Mouse (Mus musculus) MEL (cell line): ENCODE data around the gene Cldn13. TPM values are rescaled to one million over a fixed set of nuclear protein-coding genes. Genes with fewer than 3 reads are reported as not detected.

Source experiments
- DNase-seq: peaks from one replicate; pipeline ENCODE4 v3.0.0; 2011; ENCODE audit warnings: low read depth, low spot score
- H3K27ac ChIP-seq: 2 replicates; pipeline ENCODE4 v1.5.1; 2012; ENCODE audit warnings: low read depth, mild to moderate bottlenecking, control low read depth, low read length, moderate library complexity; ENCODE audit not compliant: control insufficient read depth
- H3K27me3 ChIP-seq, 2 experiments: fragments of 150-350 bp in 1 of 2; sonication (generic) in 1 of 2; 2 replicates each; pipeline ENCODE4 v1.6.1; 2012; ENCODE audit warnings: low read length in 2 of 2, mild to moderate bottlenecking in 2 of 2, improper control_type of control experiment in 1 of 2, moderate library complexity in 1 of 2; ENCODE audit not compliant: insufficient read depth in 2 of 2, control insufficient read depth in 1 of 2
- H3K36me3 ChIP-seq, 2 experiments: 2 replicates each; pipeline ENCODE4 v1.6.1; 2012 to 2014; ENCODE audit warnings: low read length in 2 of 2, improper control_type of control experiment in 1 of 2, inconsistent platforms in 1 of 2, mild to moderate bottlenecking in 1 of 2; ENCODE audit not compliant: insufficient read depth in 2 of 2, control insufficient read depth in 1 of 2
- H3K4me1 ChIP-seq, 2 experiments: fragments of 150-350 bp in 1 of 2; sonication (generic) in 1 of 2; 2 replicates each; pipeline ENCODE4 v1.6.1; 2012; ENCODE audit warnings: low read length in 2 of 2, improper control_type of control experiment in 1 of 2, mild to moderate bottlenecking in 1 of 2; ENCODE audit not compliant: insufficient read depth in 2 of 2, control insufficient read depth in 1 of 2
- H3K4me3 ChIP-seq, 2 experiments: fragments of 150-350 bp in 1 of 2; sonication (generic) in 1 of 2; 2 replicates each; pipeline ENCODE4 v1.5.1; 2012; ENCODE audit warnings: low read depth in 2 of 2, low read length in 2 of 2, mild to moderate bottlenecking in 2 of 2, moderate library complexity in 2 of 2, control low read depth in 1 of 2, improper control_type of control experiment in 1 of 2; ENCODE audit not compliant: control insufficient read depth in 1 of 2, insufficient read depth in 1 of 2
- H3K79me2 ChIP-seq: 2 replicates; pipeline ENCODE4 v1.6.1; 2012; ENCODE audit warnings: mild to moderate bottlenecking, low read length, moderate library complexity; ENCODE audit not compliant: control insufficient read depth, poor library complexity, insufficient read depth
- H3K9ac ChIP-seq: 2 replicates; pipeline ENCODE4 v1.6.1; 2012; ENCODE audit warnings: low read depth, mild to moderate bottlenecking, control low read depth, low read length, moderate library complexity; ENCODE audit not compliant: control insufficient read depth, poor library complexity, severe bottlenecking
- H3K9me3 ChIP-seq: fragments of 150-350 bp; sonication (generic); replicated peaks from 2 replicates; pipeline ENCODE4 v1.6.1; 2012; ENCODE audit warnings: mild to moderate bottlenecking, low read length, improper control_type of control experiment, moderate library complexity; ENCODE audit not compliant: insufficient read depth
- BHLHE40 ChIP-seq: IDR thresholded peaks from 2 replicates; pipeline ENCODE4 v1.6.1; 2012; ENCODE audit warnings: low read depth, mild to moderate bottlenecking, inconsistent platforms, low read length, improper control_type of control experiment, borderline replicate concordance
- CHD2 ChIP-seq: IDR thresholded peaks from 2 replicates; pipeline ENCODE4 v1.6.1; 2011; ENCODE audit warnings: low read length, improper control_type of control experiment
- CTCF ChIP-seq, 3 experiments: IDR thresholded peaks in 2 of 3; conservative IDR thresholded peaks in 1 of 3; 2 replicates each; pipeline ENCODE4 v1.5.1; 2011 to 2012; ENCODE audit warnings: low read length in 3 of 3, low read depth in 2 of 3, mild to moderate bottlenecking in 2 of 3, improper control_type of control experiment in 1 of 3, inconsistent platforms in 1 of 3, mixed read lengths in 1 of 3, moderate library complexity in 1 of 3; ENCODE audit not compliant: control insufficient read depth in 1 of 3, insufficient read depth in 1 of 3, poor library complexity in 1 of 3, severe bottlenecking in 1 of 3
- ELF1 ChIP-seq: IDR thresholded peaks from 2 replicates; pipeline ENCODE4 v1.6.1; 2014; ENCODE audit warnings: low read depth, mild to moderate bottlenecking, inconsistent platforms, low read length, improper control_type of control experiment, moderate library complexity
- EP300 ChIP-seq, 2 experiments: IDR thresholded peaks; 2 replicates each; pipeline ENCODE4 v1.6.1; 2011; ENCODE audit warnings: improper control_type of control experiment in 2 of 2, low read length in 2 of 2, low read depth in 1 of 2, mild to moderate bottlenecking in 1 of 2
- ETS1 ChIP-seq: IDR thresholded peaks from 2 replicates; pipeline ENCODE4 v1.6.1; 2012; ENCODE audit warnings: low read depth, mild to moderate bottlenecking, inconsistent platforms, low read length, improper control_type of control experiment, moderate library complexity
- GABPA ChIP-seq: IDR thresholded peaks from 2 replicates; pipeline ENCODE4 v1.6.1; 2012; ENCODE audit warnings: low read depth, mild to moderate bottlenecking, inconsistent platforms, low read length, improper control_type of control experiment, moderate library complexity
- GATA1 ChIP-seq: IDR thresholded peaks from 2 replicates; pipeline ENCODE4 v1.6.1; 2011; ENCODE audit warnings: low read depth, low read length, improper control_type of control experiment
- HCFC1 ChIP-seq: IDR thresholded peaks from 2 replicates; pipeline ENCODE4 v1.6.1; 2012; ENCODE audit warnings: low read depth, mild to moderate bottlenecking, inconsistent platforms, low read length, improper control_type of control experiment, moderate library complexity
- JUND ChIP-seq: IDR thresholded peaks from 2 replicates; pipeline ENCODE4 v1.6.1; 2011; ENCODE audit warnings: low read depth, mild to moderate bottlenecking, improper control_type of control experiment, low read length
- KAT2A ChIP-seq: conservative IDR thresholded peaks from 2 replicates; pipeline ENCODE4 v1.6.1; 2012; ENCODE audit warnings: low read depth, low read length, improper control_type of control experiment, inconsistent platforms
- MAX ChIP-seq: IDR thresholded peaks from 2 replicates; pipeline ENCODE4 v1.6.1; 2011; ENCODE audit warnings: low read length, improper control_type of control experiment
- MAZ ChIP-seq: IDR thresholded peaks from 2 replicates; pipeline ENCODE4 v1.6.1; 2012; ENCODE audit warnings: low read depth, mild to moderate bottlenecking, inconsistent platforms, low read length, improper control_type of control experiment
- MXI1 ChIP-seq: IDR thresholded peaks from 2 replicates; pipeline ENCODE4 v1.6.1; 2011; ENCODE audit warnings: mild to moderate bottlenecking, low read depth, low read length, improper control_type of control experiment
- MYC ChIP-seq: IDR thresholded peaks from 2 replicates; pipeline ENCODE4 v1.6.1; 2011; ENCODE audit warnings: low read depth, mild to moderate bottlenecking, low read length, improper control_type of control experiment, moderate library complexity
- NELFE ChIP-seq: IDR thresholded peaks from 2 replicates; pipeline ENCODE4 v1.6.1; 2011; ENCODE audit warnings: low read depth, low read length, improper control_type of control experiment
- NRF1 ChIP-seq: IDR thresholded peaks from 2 replicates; pipeline ENCODE4 v1.6.1; 2014; ENCODE audit warnings: low read depth, mild to moderate bottlenecking, inconsistent platforms, low read length, improper control_type of control experiment, moderate library complexity; ENCODE audit not compliant: poor library complexity, insufficient read depth, severe bottlenecking
- POLR2AphosphoS2 ChIP-seq: IDR thresholded peaks from 2 replicates; pipeline ENCODE4 v1.6.1; 2011; ENCODE audit warnings: low read length, improper control_type of control experiment
- RAD21 ChIP-seq: IDR thresholded peaks from 2 replicates; pipeline ENCODE4 v1.6.1; 2011; ENCODE audit warnings: mild to moderate bottlenecking, low read depth, low read length, improper control_type of control experiment
- RCOR1 ChIP-seq: IDR thresholded peaks from 2 replicates; pipeline ENCODE4 v1.6.1; 2012; ENCODE audit warnings: low read depth, mild to moderate bottlenecking, inconsistent platforms, low read length, improper control_type of control experiment
- SIN3A ChIP-seq: IDR thresholded peaks from 2 replicates; pipeline ENCODE4 v1.6.1; 2012; ENCODE audit warnings: low read length, improper control_type of control experiment, inconsistent platforms
- SMC3 ChIP-seq: IDR thresholded peaks from 2 replicates; pipeline ENCODE4 v1.6.1; 2011; ENCODE audit warnings: low read depth, low read length, improper control_type of control experiment
- TBP ChIP-seq: IDR thresholded peaks from 2 replicates; pipeline ENCODE4 v1.8.0; 2011; ENCODE audit warnings: low read depth, low read length, improper control_type of control experiment
- TCF12 ChIP-seq: IDR thresholded peaks from 2 replicates; pipeline ENCODE4 v1.6.1; 2014; ENCODE audit warnings: low read depth, mild to moderate bottlenecking, inconsistent platforms, low read length, improper control_type of control experiment, moderate library complexity
- UBTF ChIP-seq: IDR thresholded peaks from 2 replicates; pipeline ENCODE4 v1.6.1; 2012; ENCODE audit warnings: low read depth, mild to moderate bottlenecking, inconsistent platforms, low read length, improper control_type of control experiment, moderate library complexity, borderline replicate concordance; ENCODE audit not compliant: insufficient read depth
- USF1 ChIP-seq: IDR thresholded peaks from 2 replicates; pipeline ENCODE4 v1.6.1; 2014; ENCODE audit warnings: low read depth, mild to moderate bottlenecking, inconsistent platforms, low read length, improper control_type of control experiment, moderate library complexity
- USF2 ChIP-seq, 2 experiments: IDR thresholded peaks; 2 replicates each; pipeline ENCODE4 v1.6.1; 2011 to 2012; ENCODE audit warnings: improper control_type of control experiment in 2 of 2, low read length in 2 of 2, borderline replicate concordance in 1 of 2, inconsistent platforms in 1 of 2, low read depth in 1 of 2, mild to moderate bottlenecking in 1 of 2; ENCODE audit not compliant: insufficient read depth in 1 of 2
- ZC3H11A ChIP-seq: IDR thresholded peaks from 2 replicates; pipeline ENCODE4 v1.6.1; 2012; ENCODE audit warnings: low read depth, mild to moderate bottlenecking, inconsistent platforms, low read length, improper control_type of control experiment
- ZNF384 ChIP-seq: IDR thresholded peaks from 2 replicates; pipeline ENCODE4 v1.6.1; 2012; ENCODE audit warnings: low read depth, mild to moderate bottlenecking, inconsistent platforms, low read length, improper control_type of control experiment
- polyA plus RNA-seq, 2 experiments: library from polyadenylated mRNA; stranded (reverse) in 1 of 2; unstranded in 1 of 2; fragments of >175 nt in 1 of 2; fragments of >200 nt in 1 of 2; gene quantifications; 2 replicates each; pipeline versions ENCODE4 v1.2.1 to v1.2.4; 2012; ENCODE audit warnings: low replicate concordance in 2 of 2, low read depth in 1 of 2; ENCODE audit not compliant: insufficient read length in 2 of 2, insufficient read depth in 1 of 2, missing spikeins in 1 of 2
- total RNA-seq: library from RNA; depleted of rRNA; stranded (reverse); fragments of 300-350 nt; gene quantifications from 2 replicates; pipeline ENCODE4 v1.2.3, GENCODE M21; 2012

Gene Cldn13
- total and polyA plus RNA-seq, 3 experiments, result 5.7 to 13.1 TPM; not detected in 1

DNA sequence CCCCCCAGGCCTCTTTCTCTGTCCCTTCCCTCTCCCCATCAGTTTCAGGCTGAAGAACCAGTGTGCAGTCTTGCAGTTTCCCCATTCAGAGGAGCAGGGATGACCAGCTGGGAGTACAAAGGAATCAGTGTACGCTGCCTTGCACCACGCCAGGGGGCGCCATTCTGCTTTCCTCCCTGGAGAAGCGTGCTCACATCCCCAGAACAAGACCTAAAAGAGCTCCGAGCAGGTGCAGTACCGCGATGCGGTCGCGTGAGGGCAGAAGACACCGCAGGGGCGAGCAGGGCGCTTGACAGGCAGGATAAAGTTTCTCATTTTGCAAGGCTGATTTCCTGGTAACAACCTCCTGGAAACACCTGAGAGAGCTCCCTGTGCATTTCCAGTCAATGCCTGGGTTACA, 8.2 kb downstream of the Cldn13 start:
- DNase-seq, result peak; percentile 94
- Histone ChIP-seq H3K9me3 (no peaks in the 10 kb centered on the region), H3K4me3 (no peak overlapping the region), H3K4me1 (no peaks in the 10 kb centered on the region), H3K9ac (no peak overlapping the region), H3K27me3 (no peaks in the 10 kb centered on the region), H3K27ac (no peak overlapping the region), H3K79me2 (no peaks in the 10 kb centered on the region), H3K36me3 (no peaks in the 10 kb centered on the region)
- TF ChIP-seq NRF1, result peak; percentile 24; the same call in 1 of the 2 replicates
- peak; percentile 87 to 100 (median 97); a peak in 5 of 6 replicates for TF ChIP-seq CTCF (IDR thresholded peaks at IDR 0.05 in 2 of 3, conservative IDR thresholded peaks at IDR 0.05 in 1 of 3; ENCODE audit: control insufficient read depth in 1 of 3, insufficient read depth in 1 of 3, low read depth in 2 of 3, low read length in 3 of 3, poor library complexity in 1 of 3, severe bottlenecking in 1 of 3)
- TF ChIP-seq RAD21, result peak; percentile 99
- TF ChIP-seq MXI1, result peak; percentile 52
- TF ChIP-seq POLR2AphosphoS2, result no peak
- no peak for TF ChIP-seq UBTF
- no peak for TF ChIP-seq RCOR1
- TF ChIP-seq ELF1, result 0 out of 2 replicates have a peak, but pooled peaks have one; percentile 20
- no peak for TF ChIP-seq JUND
- peak; percentile 99 for TF ChIP-seq SMC3
- TF ChIP-seq MYC, result peak; percentile 91
- TF ChIP-seq HCFC1, result 0 out of 2 replicates have a peak, but pooled peaks have one; percentile 24
- TF ChIP-seq BHLHE40, result 0 out of 2 replicates have a peak, but pooled peaks have one; percentile 14
- peak; percentile 48; the same call in 1 of the 2 replicates for TF ChIP-seq MAX
- TF ChIP-seq ZC3H11A, result peak; percentile 97
- TF ChIP-seq MAZ, result peak; percentile 37; the same call in 1 of the 2 replicates
- TF ChIP-seq GATA1, result no peak
- TF ChIP-seq SIN3A, result peak; percentile 77

DNA sequence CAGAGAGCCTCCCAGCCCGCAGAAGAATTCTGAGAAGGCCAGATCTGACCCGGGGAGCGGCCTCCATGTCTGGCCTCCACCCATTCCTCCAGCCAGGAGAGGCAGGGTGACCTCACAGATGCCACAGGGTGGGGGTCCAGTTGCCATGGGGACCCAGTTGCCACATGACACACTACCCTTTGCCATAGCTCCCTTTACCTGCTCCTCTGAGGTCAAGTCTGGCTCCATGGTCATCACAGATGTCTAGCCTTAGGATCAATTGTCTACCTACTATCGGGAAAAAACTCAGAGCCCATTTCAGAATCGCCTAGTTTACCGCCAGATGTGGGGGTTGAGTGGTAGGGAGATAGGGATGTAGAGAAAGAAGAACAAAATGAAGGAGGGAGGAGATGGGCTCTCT, 8.7 kb downstream of the Cldn13 start, which contains the start of gene Tmem270:
Tmem270 (minus strand) TSS at position 101 of the 400 bp plus-strand sequence.
- Histone ChIP-seq H3K4me3 (no peak within 1 kb of the TSS), H3K36me3 (no peaks in the 10 kb centered on the region), H3K9ac (no peak within 1 kb of the TSS), H3K4me1 (no peaks in the 10 kb centered on the region), H3K27ac (no peak within 1 kb of the TSS), H3K79me2 (no peaks in the 10 kb centered on the region), H3K27me3 (no peaks in the 10 kb centered on the region), H3K9me3 (no peaks in the 10 kb centered on the region)
- no peak for DNase-seq
- TF ChIP-seq SMC3 (no peak), GABPA (no peak), TCF12 (no peak), MAX (no peak), NELFE (no peak), USF1 (no peak), UBTF (no peak), TBP (no peak), MYC (no peak), ETS1 (no peak), RAD21 (no peak), CHD2 (no peak), USF2 (IDR thresholded peaks at IDR 0.05; ENCODE audit: borderline replicate concordance in 1 of 2, insufficient read depth in 1 of 2, low read depth in 1 of 2, low read length in 2 of 2) (no peak), MXI1 (no peak), KAT2A (no peak), HCFC1 (no peak), JUND (no peak), EP300 (IDR thresholded peaks at IDR 0.05; ENCODE audit: low read depth in 1 of 2, low read length in 2 of 2) (no peak), GATA1 (no peak), ZNF384 (no peak)
